22 mouse cellular contexts compared by ENCODE assay signal in the genomic region with DNA sequence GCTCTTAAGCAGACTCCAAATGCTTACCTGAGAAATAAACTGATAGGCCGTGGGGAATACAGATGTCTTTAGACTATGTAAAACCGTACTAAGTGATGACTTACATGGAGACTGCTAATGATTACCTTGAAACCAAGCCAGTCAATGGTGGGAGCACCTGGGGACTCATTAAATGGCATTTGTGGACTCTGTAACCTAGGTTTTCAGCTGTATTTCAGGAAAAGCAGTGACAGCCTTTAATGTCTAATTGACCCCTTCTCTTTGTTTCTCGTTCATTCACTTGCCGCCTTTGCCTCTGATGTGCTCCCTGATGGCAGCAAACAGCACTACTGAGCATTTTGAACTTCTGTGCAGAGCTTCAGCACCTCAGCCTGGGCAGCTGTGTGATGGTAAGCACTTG.
DNase-seq lines count a peak whose midpoint lies in the region; ATAC-seq lines count a peak whose summit lies in the region.
"Had no signal": no experiment of that assay in that cellular context is flagged by ENCODE, and none has a peak within 500 bp of the region (broad histone marks: within the 10 kb centered on the region; RNA-seq: fewer than 3 reads in every experiment).

No protein-coding gene starts in this region.

- no peak overlapping the region for H3K4me3 ChIP-seq in embryonic facial prominence, embryonic 14.5 days (ENCODE audit: low read depth, low read length)
- H3K4me3 ChIP-seq in embryonic facial prominence, embryonic 10.5 days = no peak overlapping the region
- no peak overlapping the region for H3K4me3 ChIP-seq in midbrain, embryonic 13.5 days (replicated peaks)
- H3K4me3 ChIP-seq in midbrain, embryonic 16.5 days (ENCODE audit: low read depth, low read length) = no peak overlapping the region
- H3K4me3 ChIP-seq: embryonic facial prominence, embryonic 15.5 days; forebrain, embryonic 12.5 days; hindbrain, embryonic 12.5 days; hindbrain, embryonic 15.5 days had no signal

- H3K4me2 ChIP-seq in embryonic facial prominence, embryonic 14.5 days (ENCODE audit: low read depth, low read length) = no peak overlapping the region
- no peak overlapping the region for H3K4me2 ChIP-seq in midbrain, embryonic 13.5 days (replicated peaks)
- H3K4me2 ChIP-seq in midbrain, embryonic 16.5 days (ENCODE audit: low read length) = no peak overlapping the region
- H3K4me2 ChIP-seq: embryonic facial prominence, embryonic 15.5 days; forebrain, embryonic 12.5 days; heart, embryonic 11.5 days; hindbrain, embryonic 12.5 days; hindbrain, embryonic 15.5 days had no signal

- H3K9me3 ChIP-seq in embryonic facial prominence, embryonic 14.5 days (ENCODE audit: control insufficient read depth, low read length) = no peaks in the 10 kb centered on the region
- no peaks in the 10 kb centered on the region for H3K9me3 ChIP-seq in embryonic facial prominence, embryonic 10.5 days
- H3K9me3 ChIP-seq in midbrain, embryonic 13.5 days = no peaks in the 10 kb centered on the region
- H3K9me3 ChIP-seq in midbrain, embryonic 16.5 days (replicated peaks; ENCODE audit: control insufficient read depth, low read length, poor library complexity, severe bottlenecking) = no peaks in the 10 kb centered on the region
- H3K9me3 ChIP-seq: embryonic facial prominence, embryonic 15.5 days; forebrain, embryonic 12.5 days; hindbrain, embryonic 12.5 days; hindbrain, embryonic 15.5 days had no signal

- peaks cover 16% of the 10 kb centered on the region; the same call in 1 of the 2 replicates for H3K36me3 ChIP-seq in embryonic facial prominence, embryonic 14.5 days (ENCODE audit: control insufficient read depth, insufficient read depth, low read length)
- H3K36me3 ChIP-seq in embryonic facial prominence, embryonic 10.5 days (replicated peaks) = 0 out of 2 replicates have a peak, but pooled peaks cover 3% of the 10 kb centered on the region
- peaks cover 4% of the 10 kb centered on the region; the same call in 1 of the 2 replicates for H3K36me3 ChIP-seq in midbrain, embryonic 13.5 days
- no peaks in the 10 kb centered on the region; the same call in 1 of the 2 replicates for H3K36me3 ChIP-seq in midbrain, embryonic 16.5 days (ENCODE audit: control insufficient read depth, insufficient read depth, low read length)

- intact Hi-C loops in left cerebral cortex, postnatal 25 days (cut with DNase I) = no loop called here

- ATAC-seq in embryonic facial prominence, embryonic 14.5 days (ENCODE audit: low read depth) = 0 out of 2 replicates have a peak, but pooled peaks have one; percentile 15
- peak; percentile 80 for ATAC-seq in midbrain, embryonic 13.5 days
- peak; percentile 68 for ATAC-seq in midbrain, embryonic 16.5 days
- ATAC-seq: activated CD4-positive, CD25-positive, alpha-beta regulatory T cell, adult 4 months; forebrain, embryonic 16.5 days had no signal

- H3K27ac ChIP-seq in embryonic facial prominence, embryonic 14.5 days (replicated peaks; ENCODE audit: low read depth, low read length) = no peak overlapping the region
- H3K27ac ChIP-seq in embryonic facial prominence, embryonic 10.5 days (replicated peaks) = no peak overlapping the region
- H3K27ac ChIP-seq in midbrain, embryonic 13.5 days = 0 out of 2 replicates have a peak overlapping the region, but pooled peaks have one; percentile 10
- H3K27ac ChIP-seq in midbrain, embryonic 16.5 days (ENCODE audit: low read length) = no peak overlapping the region
- H3K27ac ChIP-seq: embryonic facial prominence, embryonic 15.5 days; forebrain, embryonic 12.5 days; hindbrain, embryonic 12.5 days; hindbrain, embryonic 15.5 days had no signal

- no peak for DNase-seq in embryonic facial prominence, embryonic 14.5 days (ENCODE audit: low spot score)
- no peak for DNase-seq in embryonic facial prominence, embryonic 10.5 days (ENCODE audit: low spot score)
- DNase-seq in adrenal gland, adult 18-20 months (ENCODE audit: low spot score in 2 of 2) = no peak
- DNase-seq in left cerebral cortex, postnatal 25 days (ENCODE audit: low spot score in 2 of 2) = no peak
- DNase-seq: adrenal gland, postnatal 10 days; adrenal gland, postnatal 36 days; cerebellum, adult 11-12 months; cerebellum, adult 8-10 months; cerebellum, postnatal 10 days; cerebellum, postnatal 36 days; embryo, embryonic 11 days; gastrocnemius, postnatal 10 days; gastrocnemius, postnatal 36 days had no signal

- no peak overlapping the region for H3K9ac ChIP-seq in embryonic facial prominence, embryonic 14.5 days (ENCODE audit: low read depth, low read length)
- no peak overlapping the region for H3K9ac ChIP-seq in midbrain, embryonic 13.5 days (replicated peaks)
- H3K9ac ChIP-seq in midbrain, embryonic 16.5 days (ENCODE audit: low read depth, low read length) = no peak overlapping the region
- H3K9ac ChIP-seq: embryonic facial prominence, embryonic 15.5 days; forebrain, embryonic 12.5 days; hindbrain, embryonic 12.5 days; hindbrain, embryonic 15.5 days had no signal

- WGBS in embryonic facial prominence, embryonic 14.5 days = 78% methylated on average over 4 of the region's 4 CpGs
- WGBS in embryonic facial prominence, embryonic 10.5 days = 84% methylated on average over 4 of the region's 4 CpGs
- WGBS in midbrain, embryonic 13.5 days = 80% methylated on average over 4 of the region's 4 CpGs
- WGBS in midbrain, embryonic 16.5 days = 77% methylated on average over 4 of the region's 4 CpGs

- no peaks in the 10 kb centered on the region for H3K4me1 ChIP-seq in embryonic facial prominence, embryonic 14.5 days (ENCODE audit: control insufficient read depth, insufficient read depth, low read length)
- H3K4me1 ChIP-seq in embryonic facial prominence, embryonic 10.5 days = no peaks in the 10 kb centered on the region
- H3K4me1 ChIP-seq in midbrain, embryonic 13.5 days (replicated peaks) = no peaks in the 10 kb centered on the region
- no peaks in the 10 kb centered on the region for H3K4me1 ChIP-seq in midbrain, embryonic 16.5 days (ENCODE audit: control insufficient read depth, insufficient read depth, low read length)
- H3K4me1 ChIP-seq: embryonic facial prominence, embryonic 15.5 days; forebrain, embryonic 12.5 days; hindbrain, embryonic 12.5 days; hindbrain, embryonic 15.5 days had no signal

- no peaks in the 10 kb centered on the region for H3K27me3 ChIP-seq in embryonic facial prominence, embryonic 14.5 days (replicated peaks; ENCODE audit: control insufficient read depth, insufficient read depth, low read length)
- H3K27me3 ChIP-seq in embryonic facial prominence, embryonic 10.5 days (replicated peaks; ENCODE audit: low read depth, poor library complexity, severe bottlenecking) = no peaks in the 10 kb centered on the region
- no peaks in the 10 kb centered on the region for H3K27me3 ChIP-seq in midbrain, embryonic 13.5 days
- H3K27me3 ChIP-seq in midbrain, embryonic 16.5 days (ENCODE audit: control insufficient read depth, insufficient read depth, low read depth, low read length) = no peaks in the 10 kb centered on the region
- H3K27me3 ChIP-seq: embryonic facial prominence, embryonic 15.5 days; forebrain, embryonic 12.5 days; hindbrain, embryonic 12.5 days; hindbrain, embryonic 15.5 days had no signal

Comparison
In these comparisons a context has a peak if more than half of its experiments do, and no peak if none do; other contexts are left out.
1. ATAC-seq: peak in every context shown above with its lines; median percentile 80 in midbrain, embryonic 13.5 days; 68 in midbrain, embryonic 16.5 days; 15 in embryonic facial prominence, embryonic 14.5 days.